Mouse (Mus musculus) olfactory bulb, adult 2 months (tissue): ENCODE measurements around the gene Cntnap1.

Experiments used
- CTCF ChIP-seq: fragments of 200-500 bp; IDR thresholded peaks from 2 replicates; pipeline ENCODE4 v1.5.1; 2012; ENCODE audit warnings: low read depth, mild to moderate bottlenecking, low read length, moderate library complexity; ENCODE audit not compliant: insufficient read depth
- POLR2A ChIP-seq: fragments of 200-500 bp; IDR thresholded peaks from 2 replicates; pipeline ENCODE4 v1.6.1; 2012; ENCODE audit warnings: mild to moderate bottlenecking, low read depth, low read length, moderate library complexity; ENCODE audit not compliant: insufficient read depth

- TF ChIP-seq POLR2A, result no peak
- TF ChIP-seq CTCF, result no peak
Measured at GRCm38 (mm10) chr11:101120545-101121188, 49.7 kb upstream of the Cntnap1 start.
